Mouse (Mus musculus) midbrain, embryonic 11.5 days (tissue): ENCODE measurements around the gene Bcorl1. TPM values are rescaled to one million over a fixed set of nuclear protein-coding genes. Genes with fewer than 3 reads are reported as not detected.
A peak's percentile ranks its signal among the peaks of the same experiment; 100 is the strongest.

Source experiments
- ATAC-seq: fragments of 200-750 bp; cut with Nextera tagmentation; 2 replicates; pipeline ENCODE4 v1.8.0; 2017; ENCODE audit warnings: moderate TSS enrichment, moderate library complexity; ENCODE audit not compliant: low FRiP score
- DNase-seq: peaks from one replicate; pipeline ENCODE4 v3.0.0; 2015; ENCODE audit warnings: low spot score; ENCODE audit errors: missing footprints
- H3K27ac ChIP-seq: fragments of 300-500 bp; sonication (generic); 2 replicates; pipeline ENCODE4 v1.5.1; 2014; ENCODE audit warnings: low read depth, low read length
- H3K27me3 ChIP-seq: fragments of 300-500 bp; sonication (generic); 2 replicates; pipeline ENCODE4 v1.6.1; 2014; ENCODE audit warnings: mild to moderate bottlenecking, low read length, moderate library complexity, mixed read lengths; ENCODE audit not compliant: control insufficient read depth, insufficient read depth
- H3K36me3 ChIP-seq: fragments of 300-500 bp; sonication (generic); 2 replicates; pipeline ENCODE4 v1.6.1; 2014; ENCODE audit warnings: mild to moderate bottlenecking, low read length, moderate library complexity, mixed read lengths; ENCODE audit not compliant: control insufficient read depth, insufficient read depth
- H3K4me1 ChIP-seq: fragments of 300-500 bp; sonication (generic); 2 replicates; pipeline ENCODE4 v1.6.1; 2014; ENCODE audit warnings: low read length; ENCODE audit not compliant: control insufficient read depth, insufficient read depth
- H3K4me2 ChIP-seq: fragments of 300-500 bp; sonication (generic); 2 replicates; pipeline ENCODE4 v1.6.1; 2014; ENCODE audit warnings: mild to moderate bottlenecking, moderate library complexity
- H3K4me3 ChIP-seq: fragments of 300-500 bp; sonication (generic); 2 replicates; pipeline ENCODE4 v1.5.1; 2014; ENCODE audit warnings: low read depth, low read length
- H3K9ac ChIP-seq: fragments of 300-500 bp; sonication (generic); 2 replicates; pipeline ENCODE4 v1.6.1; 2014; ENCODE audit warnings: low read length
- H3K9me3 ChIP-seq: fragments of 300-500 bp; sonication (generic); 2 replicates; pipeline ENCODE4 v1.6.1; 2016; ENCODE audit warnings: low read length; ENCODE audit not compliant: control insufficient read depth
- WGBS: fragments of 180-500 bp; shearing (Covaris S2); extraction: QIAGEN DNeasy Blood & Tissue Kit; methylation state at CpG from one replicate; pipeline ENCODE4 v1.1.7; 2014; 5-methylcytosine and 5-hydroxymethylcytosine counted together
- polyA plus RNA-seq: library from polyadenylated mRNA; unstranded; fragments of >200 nt; fragmentation: Nextera tagmentation; extraction: Ambion mirVana; gene quantifications from 2 replicates; pipeline ENCODE4 v1.2.1, GENCODE M21; 2014

Gene Bcorl1
- polyA plus RNA-seq, 1 experiment from 2014 or later = 4.7 TPM

- 18% methylated on average over 10 of the region's 10 CpGs for WGBS
- DNase-seq (peak; percentile 86), ATAC-seq (peak; percentile 41)
- H3K9me3 ChIP-seq = no peaks in the 10 kb centered on the region
- no peaks in the 10 kb centered on the region for H3K36me3 ChIP-seq
- H3K9ac ChIP-seq = no peak overlapping the region
- no peak overlapping the region for H3K4me3 ChIP-seq
- peaks cover 3% of the 10 kb centered on the region; the same call in 1 of the 2 replicates for H3K4me1 ChIP-seq
- no peak overlapping the region for H3K27ac ChIP-seq
- no peak overlapping the region for H3K4me2 ChIP-seq
- peaks cover 29% of the 10 kb centered on the region for H3K27me3 ChIP-seq
These were observed 108.5 kb downstream of the Bcorl1 start for GRCm38 (mm10) chrX:48449646-48450045.

DNA sequence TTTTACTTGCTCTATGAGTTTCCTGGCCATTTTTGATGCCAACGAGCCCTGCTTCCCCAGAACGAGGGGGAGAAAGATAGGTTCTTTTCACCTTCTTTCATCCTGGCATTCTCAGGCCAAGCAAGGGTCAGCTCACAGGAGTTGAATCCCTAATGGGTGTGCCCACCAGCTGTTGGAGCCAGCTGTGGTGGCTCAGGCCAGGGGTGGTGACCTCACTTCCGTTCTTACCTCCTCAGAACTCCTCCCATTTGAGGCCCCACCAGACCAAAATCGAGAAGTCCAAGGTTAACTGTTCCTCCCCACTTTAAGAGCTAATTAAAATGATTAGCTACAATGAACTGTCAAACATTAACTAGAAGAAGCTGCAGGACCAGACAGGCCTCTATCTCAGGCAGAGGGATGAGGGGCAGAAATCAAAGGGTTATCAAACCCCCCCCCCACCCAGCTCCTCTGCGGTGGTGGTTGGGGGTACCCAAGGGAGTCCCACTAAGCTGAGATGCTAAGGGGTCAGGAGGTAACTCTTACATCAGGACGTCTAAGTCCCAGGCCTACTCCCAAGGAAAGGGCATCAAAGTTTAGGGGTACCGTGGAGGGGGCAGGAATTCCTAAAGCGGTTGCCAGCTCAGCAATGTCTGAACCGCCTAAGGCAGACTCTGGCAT, 111.2 kb downstream of the Bcorl1 start:
- ATAC-seq (no peak), DNase-seq (peak; percentile 88)
- Histone ChIP-seq H3K4me2 (no peak overlapping the region), H3K36me3 (no peaks in the 10 kb centered on the region), H3K9me3 (no peaks in the 10 kb centered on the region), H3K4me1 (peaks cover 3% of the 10 kb centered on the region; the same call in 1 of the 2 replicates), H3K4me3 (no peak overlapping the region), H3K27me3 (peaks cover 35% of the 10 kb centered on the region), H3K9ac (no peak overlapping the region), H3K27ac (no peak overlapping the region)
- WGBS = 36% methylated on average over 9 of the region's 9 CpGs

DNA sequence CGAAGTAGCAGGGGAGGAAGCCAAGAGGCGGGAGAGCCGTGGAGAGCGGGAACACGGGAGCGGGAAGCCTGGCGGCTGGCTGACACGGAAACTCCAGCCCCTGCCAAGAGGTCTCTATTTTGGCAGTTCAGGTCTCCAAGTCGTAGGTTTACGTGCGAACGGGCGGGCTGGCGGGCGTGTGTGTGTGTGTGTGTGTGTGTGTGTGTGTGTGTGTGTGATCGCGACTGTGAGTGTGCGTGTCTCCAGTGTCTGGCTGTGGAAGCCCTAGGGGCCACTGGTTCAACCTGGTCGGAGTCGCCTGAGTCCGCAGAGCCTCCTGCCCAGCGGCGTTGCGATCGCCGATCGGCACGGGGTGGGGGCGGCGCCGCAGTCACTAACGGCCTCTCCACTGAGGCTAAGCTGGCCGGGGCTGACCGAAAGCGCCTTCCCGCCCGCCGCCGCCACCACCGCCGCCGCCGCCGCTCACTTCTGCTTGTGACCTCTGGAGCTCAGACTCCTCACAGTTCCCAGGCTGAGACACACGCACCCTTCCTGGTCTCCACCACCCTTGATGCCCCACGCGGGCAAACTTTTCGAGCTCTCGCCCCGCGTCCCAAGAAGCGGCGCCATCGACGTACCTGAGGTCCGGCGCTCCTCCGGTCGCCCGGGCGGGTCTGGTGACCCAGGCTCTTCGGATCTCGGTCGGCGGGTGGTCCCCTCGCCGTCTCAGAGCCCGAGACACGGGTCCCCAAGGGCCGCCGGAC, 111.9 kb downstream of the Bcorl1 start:
- no peaks in the 10 kb centered on the region for H3K9me3 ChIP-seq
- DNase-seq (peak; percentile 92), ATAC-seq (peak; percentile 41; the same call in 1 of the 2 replicates)
- peak overlapping the region; percentile 34 for H3K4me3 ChIP-seq
- H3K36me3 ChIP-seq = no peaks in the 10 kb centered on the region
- peak overlapping the region; percentile 39 for H3K4me2 ChIP-seq
- no peak overlapping the region for H3K27ac ChIP-seq
- peaks cover 35% of the 10 kb centered on the region for H3K27me3 ChIP-seq
- 24% methylated on average over 58 of the region's 71 CpGs for WGBS
- H3K4me1 ChIP-seq = peaks cover 3% of the 10 kb centered on the region; the same call in 1 of the 2 replicates
- no peak overlapping the region; the same call in 1 of the 2 replicates for H3K9ac ChIP-seq

DNA sequence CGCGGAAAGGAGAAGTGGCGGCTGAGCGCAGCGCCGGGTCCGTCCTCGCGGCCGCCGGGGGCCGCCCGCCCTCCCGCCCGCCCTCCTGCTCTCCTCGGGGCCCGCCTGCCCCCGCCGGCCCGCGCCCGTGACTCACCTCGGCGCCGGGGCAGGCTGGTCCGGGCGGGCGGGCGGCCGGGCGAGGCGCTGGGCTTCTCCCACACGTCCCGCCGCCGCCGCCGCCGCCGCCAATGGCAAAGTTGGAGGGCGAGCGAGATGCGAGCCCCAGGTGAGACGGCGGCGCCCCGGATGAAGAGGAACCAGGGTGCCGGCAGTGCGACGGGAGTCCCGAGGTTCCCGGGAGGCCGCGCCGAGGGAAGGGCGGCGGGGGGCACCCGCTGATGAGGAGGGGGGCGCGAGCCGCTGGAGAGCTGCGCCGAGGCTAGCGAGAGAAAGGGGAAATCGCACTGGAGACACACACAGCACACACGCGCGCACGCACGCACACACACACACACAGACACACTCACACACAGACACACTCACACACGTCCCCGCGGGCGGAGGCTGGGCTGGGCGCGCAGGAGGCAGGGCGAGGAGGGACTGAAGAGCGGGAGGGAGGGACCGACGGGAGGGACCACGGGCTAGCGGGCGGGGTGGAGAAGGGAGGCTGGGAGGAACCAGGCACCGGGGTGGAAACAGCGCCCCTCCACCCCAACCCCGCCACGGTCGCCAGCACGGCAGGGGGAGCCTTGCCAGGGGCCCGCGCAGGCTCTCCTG, 112.8 kb downstream of the Bcorl1 start:
- no peaks in the 10 kb centered on the region for H3K36me3 ChIP-seq
- H3K4me2 ChIP-seq = peak overlapping the region; percentile 39
- H3K9ac ChIP-seq = no peak overlapping the region; the same call in 1 of the 2 replicates
- H3K27me3 ChIP-seq = peaks cover 35% of the 10 kb centered on the region
- peaks cover 3% of the 10 kb centered on the region; the same call in 1 of the 2 replicates for H3K4me1 ChIP-seq
- ATAC-seq (peak; percentile 59), DNase-seq (peak; percentile 85)
- peak overlapping the region; percentile 34 for H3K4me3 ChIP-seq
- 16% methylated on average over 48 of the region's 91 CpGs for WGBS
- H3K27ac ChIP-seq = no peak overlapping the region
- H3K9me3 ChIP-seq = no peaks in the 10 kb centered on the region

- H3K4me2 ChIP-seq = peak overlapping the region; percentile 39
- H3K9ac ChIP-seq = no peak overlapping the region
- peaks cover 35% of the 10 kb centered on the region for H3K27me3 ChIP-seq
- H3K9me3 ChIP-seq = no peaks in the 10 kb centered on the region
- WGBS = 19% methylated on average over 21 of the region's 21 CpGs
- H3K4me1 ChIP-seq = peaks cover 3% of the 10 kb centered on the region; the same call in 1 of the 2 replicates
- peak; percentile 22; the same call in 1 of the 2 replicates for ATAC-seq
- peak; percentile 84 for DNase-seq
- peak overlapping the region; percentile 34 for H3K4me3 ChIP-seq
- no peaks in the 10 kb centered on the region for H3K36me3 ChIP-seq
- no peak overlapping the region for H3K27ac ChIP-seq
These were observed 113.3 kb downstream of the Bcorl1 start for GRCm38 (mm10) chrX:48454495-48454878.

DNA sequence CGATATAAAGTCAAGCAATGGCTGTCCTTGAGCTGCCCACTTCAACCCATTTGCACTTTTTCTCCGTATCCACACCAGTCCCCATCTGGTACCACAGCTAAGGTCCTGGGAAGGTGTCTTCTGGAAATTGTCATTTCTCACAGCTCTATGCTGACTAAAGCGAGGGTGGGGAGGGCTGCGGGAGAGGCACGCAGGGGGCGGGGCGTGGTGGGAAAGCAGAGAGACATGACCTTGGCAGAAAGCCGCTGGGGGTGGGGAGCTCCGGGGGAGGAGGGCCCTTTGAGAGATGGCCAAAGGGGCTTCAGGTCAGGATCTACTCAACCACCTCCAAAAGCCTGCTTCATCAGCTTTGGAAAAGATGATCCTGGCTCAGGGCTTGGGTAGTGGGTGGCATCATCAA, 113.9 kb downstream of the Bcorl1 start:
- no peaks in the 10 kb centered on the region for H3K36me3 ChIP-seq
- H3K27me3 ChIP-seq = peaks cover 35% of the 10 kb centered on the region
- WGBS = 26% methylated on average over 9 of the region's 9 CpGs
- H3K4me2 ChIP-seq = no peak overlapping the region
- H3K4me1 ChIP-seq = no peaks in the 10 kb centered on the region
- H3K4me3 ChIP-seq = no peak overlapping the region
- H3K9me3 ChIP-seq = no peaks in the 10 kb centered on the region
- no peak overlapping the region for H3K27ac ChIP-seq
- no peak overlapping the region for H3K9ac ChIP-seq
- no peak for ATAC-seq
- DNase-seq = no peak

- Histone ChIP-seq H3K27ac (no peak overlapping the region), H3K27me3 (peaks cover 30% of the 10 kb centered on the region), H3K4me1 (no peaks in the 10 kb centered on the region), H3K36me3 (no peaks in the 10 kb centered on the region), H3K9me3 (no peaks in the 10 kb centered on the region), H3K4me2 (no peak overlapping the region), H3K4me3 (no peak overlapping the region), H3K9ac (no peak overlapping the region)
- no peak for ATAC-seq
- 56% methylated on average over 6 of the region's 6 CpGs for WGBS
- no peak for DNase-seq
These were observed 115.8 kb downstream of the Bcorl1 start for GRCm38 (mm10) chrX:48456956-48457355.
